Mouse (Mus musculus): ENCODE measurements around the gene Abca8a.

- TF ChIP-seq CTCF (IDR thresholded peaks at IDR 0.05; ENCODE audit: insufficient read depth, low read depth, low read length) (no peak), POLR2A (IDR thresholded peaks at IDR 0.05; ENCODE audit: insufficient read depth, low read depth, low read length) (no peak)
Observed at GRCm38 (mm10) chr11:109991270-109991669, 104.5 kb downstream of the Abca8a start.

Data from olfactory bulb, adult 2 months (tissue).